Mouse (Mus musculus) embryonic facial prominence, embryonic 11.5 days (tissue): Measurements from ENCODE around the gene Gskip. TPM values are rescaled to one million over a fixed set of nuclear protein-coding genes. Genes with fewer than 3 reads are reported as not detected.

Experiments used
- ATAC-seq: fragments of 200-750 bp; cut with Nextera tagmentation; replicated peaks from 2 replicates; pipeline ENCODE4 v1.8.0; 2017; ENCODE audit warnings: low read depth; ENCODE audit not compliant: insufficient number of reproducible peaks, low FRiP score, low TSS enrichment
- DNase-seq: peaks from one replicate; pipeline ENCODE4 v3.0.0-alpha.2; 2015; ENCODE audit warnings: low spot score
- H3K27ac ChIP-seq: fragments of 300-500 bp; sonication (generic); replicated peaks from 2 replicates; pipeline ENCODE4 v1.5.1; 2014; ENCODE audit warnings: mild to moderate bottlenecking, low read depth, low read length, control low read depth
- H3K27me3 ChIP-seq: fragments of 300-500 bp; sonication (generic); 2 replicates; pipeline ENCODE4 v1.6.1; 2014; ENCODE audit warnings: mild to moderate bottlenecking, low read length, moderate library complexity, mixed read lengths; ENCODE audit not compliant: control insufficient read depth, insufficient read depth
- H3K36me3 ChIP-seq: fragments of 300-500 bp; sonication (generic); replicated peaks from 2 replicates; pipeline ENCODE4 v1.6.1; 2014; ENCODE audit warnings: low read depth, mild to moderate bottlenecking, low read length, moderate library complexity, mixed read lengths; ENCODE audit not compliant: control insufficient read depth, insufficient read depth
- H3K4me1 ChIP-seq: fragments of 300-500 bp; sonication (generic); 2 replicates; pipeline ENCODE4 v1.6.1; 2014; ENCODE audit warnings: low read length, mixed read lengths; ENCODE audit not compliant: control insufficient read depth, insufficient read depth
- H3K4me2 ChIP-seq: fragments of 300-500 bp; sonication (generic); 2 replicates; pipeline ENCODE4 v1.6.1; 2014; ENCODE audit warnings: low read depth, mild to moderate bottlenecking, control low read depth, low read length, moderate library complexity
- H3K4me3 ChIP-seq: fragments of 300-500 bp; sonication (generic); 2 replicates; pipeline ENCODE4 v1.5.1; 2014; ENCODE audit warnings: low read depth, low read length, control low read depth
- H3K9ac ChIP-seq: fragments of 300-500 bp; sonication (generic); replicated peaks from 2 replicates; pipeline ENCODE4 v1.6.1; 2014; ENCODE audit warnings: mild to moderate bottlenecking, control low read depth, low read length
- H3K9me3 ChIP-seq: fragments of 300-500 bp; sonication (generic); replicated peaks from 2 replicates; pipeline ENCODE4 v1.6.1; 2016; ENCODE audit warnings: mild to moderate bottlenecking, low read length, inconsistent platforms, mixed read lengths; ENCODE audit not compliant: control insufficient read depth
- WGBS: fragments of 180-500 bp; shearing (Covaris S2); extraction: QIAGEN DNeasy Blood & Tissue Kit; methylation state at CpG from one replicate; pipeline ENCODE4 v1.1.7; 2014; 5-methylcytosine and 5-hydroxymethylcytosine counted together
- polyA plus RNA-seq: library from polyadenylated mRNA; unstranded; fragments of >200 nt; fragmentation: Nextera tagmentation; extraction: Ambion mirVana; gene quantifications from 2 replicates; pipeline ENCODE4 v1.2.1, GENCODE M21; 2014

Gskip gene
- polyA plus RNA-seq = 34.5 and 36.2 TPM in 2 replicates

GRCm38 (mm10) chr12:105683933-105684901 is at the start of gene Gskip:
Gskip (plus strand) TSS chr12:105684829.
- no peaks in the 10 kb centered on the region for H3K4me1 ChIP-seq
- H3K27ac ChIP-seq = peak within 1 kb of the TSS; percentile 52
- H3K9me3 ChIP-seq = no peaks in the 10 kb centered on the region
- DNase-seq = peak; percentile 57
- H3K36me3 ChIP-seq = no peaks in the 10 kb centered on the region
- peak; percentile 53 for ATAC-seq
- peak within 1 kb of the TSS; percentile 80 for H3K9ac ChIP-seq
- peak within 1 kb of the TSS; percentile 64 for H3K4me2 ChIP-seq
- H3K27me3 ChIP-seq = no peaks in the 10 kb centered on the region
- H3K4me3 ChIP-seq = peak within 1 kb of the TSS; percentile 91
- WGBS = 2% methylated on average over 41 of the region's 41 CpGs

DNA sequence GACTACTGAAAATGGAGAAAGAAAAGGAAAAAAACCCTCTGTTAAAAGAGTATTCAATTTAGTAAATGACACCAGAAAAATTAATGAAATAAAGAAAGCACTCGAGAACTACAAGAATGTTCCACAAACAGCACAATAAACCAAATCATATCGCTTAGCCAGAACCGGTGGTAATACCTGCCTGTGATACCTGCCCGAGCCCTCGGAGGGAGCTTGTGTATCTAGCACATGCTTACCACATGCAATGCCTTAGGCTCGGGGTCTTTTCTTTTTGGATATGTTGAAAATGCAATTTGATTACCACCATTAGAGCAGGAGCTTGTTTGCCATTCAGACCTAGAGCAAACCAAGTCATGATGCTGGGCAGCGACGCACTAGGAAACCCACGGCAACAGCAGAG is 48.1 kb upstream of the Gskip start:
- H3K4me2 ChIP-seq = no peak overlapping the region
- H3K4me3 ChIP-seq = no peak overlapping the region
- H3K27ac ChIP-seq = no peak overlapping the region
- H3K4me1 ChIP-seq = no peaks in the 10 kb centered on the region
- H3K36me3 ChIP-seq = 0 out of 2 replicates have a peak, but pooled peaks cover 3% of the 10 kb centered on the region
- DNase-seq (no peak), ATAC-seq (no peak)
- no peaks in the 10 kb centered on the region for H3K27me3 ChIP-seq
- WGBS = 93% methylated on average over 9 of the region's 9 CpGs
- H3K9ac ChIP-seq = no peak overlapping the region
- H3K9me3 ChIP-seq = no peaks in the 10 kb centered on the region

- no peak overlapping the region for H3K9ac ChIP-seq
- ATAC-seq (no peak), DNase-seq (no peak)
- 73% methylated on average over 4 of the region's 4 CpGs for WGBS
- no peaks in the 10 kb centered on the region for H3K4me1 ChIP-seq
- H3K36me3 ChIP-seq = 0 out of 2 replicates have a peak, but pooled peaks cover 5% of the 10 kb centered on the region
- no peak overlapping the region for H3K4me2 ChIP-seq
- no peaks in the 10 kb centered on the region for H3K27me3 ChIP-seq
- no peak overlapping the region for H3K27ac ChIP-seq
- H3K4me3 ChIP-seq = no peak overlapping the region
- H3K9me3 ChIP-seq = no peaks in the 10 kb centered on the region
Observed at GRCm38 (mm10) chr12:105637554-105637953, 47.1 kb upstream of the Gskip start.

DNA sequence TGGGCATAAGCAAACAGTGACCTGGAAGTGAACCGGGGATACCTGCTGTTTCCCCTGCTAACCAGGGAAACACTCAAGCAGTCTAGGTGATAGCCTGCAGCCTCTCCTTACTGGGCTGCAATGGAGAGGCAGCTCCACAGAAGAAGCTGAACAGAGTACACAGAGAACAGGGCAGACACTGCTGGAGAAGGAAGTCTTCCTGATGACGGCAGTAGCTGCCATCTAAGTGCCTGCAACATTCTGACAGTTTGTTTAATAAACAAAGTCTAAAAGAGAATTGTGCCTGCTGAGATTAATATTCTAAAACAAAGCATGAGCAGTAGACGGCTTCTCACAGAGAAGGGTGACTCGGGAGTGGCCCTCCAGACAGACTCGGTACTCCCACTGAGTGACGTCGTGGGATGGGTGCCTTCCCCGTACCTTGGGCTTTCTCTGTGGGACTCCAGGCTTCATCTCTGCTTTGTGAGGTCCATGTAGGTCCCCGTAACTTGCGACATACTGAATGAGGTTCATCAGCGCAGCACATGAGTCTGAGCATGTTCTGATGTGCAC is 41.8 kb upstream of the Gskip start:
- Histone ChIP-seq H3K9me3 (no peaks in the 10 kb centered on the region), H3K36me3 (peaks cover 22% of the 10 kb centered on the region), H3K4me3 (no peak overlapping the region), H3K4me2 (no peak overlapping the region), H3K9ac (no peak overlapping the region), H3K27ac (no peak overlapping the region), H3K4me1 (no peaks in the 10 kb centered on the region), H3K27me3 (no peaks in the 10 kb centered on the region)
- 94% methylated on average over 11 of the region's 11 CpGs for WGBS
- DNase-seq = no peak
- no peak for ATAC-seq

- peaks cover 8% of the 10 kb centered on the region; the same call in 1 of the 2 replicates for H3K36me3 ChIP-seq
- H3K27ac ChIP-seq = no peak overlapping the region
- no peak overlapping the region for H3K4me3 ChIP-seq
- no peak overlapping the region for H3K9ac ChIP-seq
- no peaks in the 10 kb centered on the region for H3K9me3 ChIP-seq
- no peaks in the 10 kb centered on the region for H3K27me3 ChIP-seq
- no peaks in the 10 kb centered on the region for H3K4me1 ChIP-seq
- 91% methylated on average over 7 of the region's 7 CpGs for WGBS
- H3K4me2 ChIP-seq = no peak overlapping the region
- no peak for ATAC-seq
- no peak for DNase-seq
Observed at GRCm38 (mm10) chr12:105655850-105656249, 28.8 kb upstream of the Gskip start.

GRCm38 (mm10) chr12:105676274-105676673 is 8.4 kb upstream of the Gskip start:
- 87% methylated on average over 8 of the region's 8 CpGs for WGBS
- Histone ChIP-seq H3K9ac (no peak overlapping the region), H3K27ac (no peak overlapping the region), H3K4me2 (no peak overlapping the region), H3K9me3 (no peaks in the 10 kb centered on the region), H3K4me1 (no peaks in the 10 kb centered on the region), H3K27me3 (no peaks in the 10 kb centered on the region), H3K36me3 (no peaks in the 10 kb centered on the region), H3K4me3 (no peak overlapping the region)
- no peak for DNase-seq
- ATAC-seq = no peak

GRCm38 (mm10) chr12:105678211-105678610 is 6.4 kb upstream of the Gskip start:
- Histone ChIP-seq H3K27me3 (no peaks in the 10 kb centered on the region), H3K4me2 (no peak overlapping the region), H3K27ac (no peak overlapping the region), H3K4me1 (no peaks in the 10 kb centered on the region), H3K36me3 (no peaks in the 10 kb centered on the region), H3K4me3 (no peak overlapping the region), H3K9ac (no peak overlapping the region), H3K9me3 (no peaks in the 10 kb centered on the region)
- 87% methylated on average over 7 of the region's 7 CpGs for WGBS
- DNase-seq (no peak), ATAC-seq (no peak)

GRCm38 (mm10) chr12:105678762-105679161 is 5.9 kb upstream of the Gskip start:
- no peaks in the 10 kb centered on the region for H3K9me3 ChIP-seq
- H3K36me3 ChIP-seq = no peaks in the 10 kb centered on the region
- H3K4me3 ChIP-seq = no peak overlapping the region
- H3K4me2 ChIP-seq = no peak overlapping the region
- no peak overlapping the region for H3K9ac ChIP-seq
- H3K27me3 ChIP-seq = no peaks in the 10 kb centered on the region
- H3K4me1 ChIP-seq = no peaks in the 10 kb centered on the region
- DNase-seq = no peak
- no peak overlapping the region for H3K27ac ChIP-seq
- ATAC-seq = no peak
- 91% methylated on average over 3 of the region's 3 CpGs for WGBS
